Mouse (Mus musculus): ENCODE measurements at regions not wholly inside any gene's neighbourhood (a gene's known extent, or its start where the extent isn't known, plus 50 kb on each side); places are given as distances from the start of the nearest gene placed in this dataset.

GRCm38 (mm10) chr4:80002738-80003635, 830.9 kb upstream of the Tyrp1 start:
- no peak overlapping the region for H3K4me3 ChIP-seq (ENCODE audit: low read length)
- peak; percentile 100 for ATAC-seq (ENCODE audit: low FRiP score, low TSS enrichment)
- H3K4me2 ChIP-seq (replicated peaks; ENCODE audit: low read depth, low read length) = no peak overlapping the region
- 92% methylated on average over 14 of the region's 14 CpGs for WGBS
- H3K4me1 ChIP-seq (ENCODE audit: insufficient read depth, low read length) = no peaks in the 10 kb centered on the region
- no peak overlapping the region for H3K9ac ChIP-seq (replicated peaks; ENCODE audit: low read length)
- no peaks in the 10 kb centered on the region for H3K9me3 ChIP-seq (ENCODE audit: low read length)
- no peak overlapping the region for H3K27ac ChIP-seq (ENCODE audit: low read length)
- H3K27me3 ChIP-seq (ENCODE audit: insufficient read depth, low read length) = no peaks in the 10 kb centered on the region
- no peaks in the 10 kb centered on the region for H3K36me3 ChIP-seq (ENCODE audit: insufficient read depth, low read length)

DNA sequence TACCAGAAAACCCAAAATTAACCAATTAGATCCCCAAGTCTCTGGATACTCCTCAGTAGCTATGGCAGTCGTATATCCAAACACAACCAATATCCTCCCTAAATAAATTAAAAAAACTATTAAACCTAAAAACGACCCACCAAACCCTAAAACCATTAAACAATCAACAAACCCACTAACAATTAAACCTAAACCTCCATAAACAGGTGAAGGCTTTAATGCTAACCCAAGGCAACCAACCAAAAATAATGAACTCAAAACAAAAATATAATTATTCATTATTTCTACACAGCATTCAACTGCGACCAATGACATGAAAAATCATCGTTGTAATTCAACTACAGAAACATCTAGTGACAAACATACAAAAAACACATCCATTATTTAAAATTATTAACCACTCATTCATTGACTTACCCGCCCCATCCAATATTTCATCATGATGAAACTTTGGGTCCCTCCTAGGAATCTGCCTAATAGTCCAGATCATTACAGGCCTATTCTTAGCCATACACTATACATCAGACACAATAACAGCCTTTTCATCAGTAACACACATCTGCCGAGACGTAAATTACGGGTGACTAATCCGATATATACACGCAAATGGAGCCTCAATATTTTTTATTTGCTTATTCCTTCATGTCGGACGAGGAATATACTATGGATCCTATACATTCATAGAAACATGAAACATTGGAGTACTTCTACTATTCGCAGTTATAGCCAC, 830.1 kb upstream of the Tyrp1 start:
- ATAC-seq (ENCODE audit: low FRiP score, low TSS enrichment) = peak; percentile 95
- Histone ChIP-seq H3K4me1 (ENCODE audit: insufficient read depth, low read length) (no peaks in the 10 kb centered on the region), H3K27ac (ENCODE audit: low read length) (no peak overlapping the region), H3K27me3 (ENCODE audit: insufficient read depth, low read length) (no peaks in the 10 kb centered on the region), H3K4me3 (ENCODE audit: low read length) (no peak overlapping the region), H3K4me2 (replicated peaks; ENCODE audit: low read depth, low read length) (no peak overlapping the region), H3K9ac (replicated peaks; ENCODE audit: low read length) (no peak overlapping the region), H3K36me3 (ENCODE audit: insufficient read depth, low read length) (no peaks in the 10 kb centered on the region), H3K9me3 (ENCODE audit: low read length) (no peaks in the 10 kb centered on the region)
- 85% methylated on average over 13 of the region's 13 CpGs for WGBS

GRCm38 (mm10) chr4:80004366-80004700, 829.6 kb upstream of the Tyrp1 start:
- 82% methylated on average over 4 of the region's 4 CpGs for WGBS
- H3K9me3 ChIP-seq (ENCODE audit: low read length) = no peaks in the 10 kb centered on the region
- no peak for ATAC-seq (ENCODE audit: low FRiP score, low TSS enrichment)

GRCm38 (mm10) chr4:80004788-80005187, 829.1 kb upstream of the Tyrp1 start:
- no peak overlapping the region for H3K4me2 ChIP-seq (replicated peaks; ENCODE audit: low read depth, low read length)
- no peaks in the 10 kb centered on the region for H3K27me3 ChIP-seq (ENCODE audit: insufficient read depth, low read length)
- ATAC-seq (ENCODE audit: low FRiP score, low TSS enrichment) = no peak
- H3K4me3 ChIP-seq (ENCODE audit: low read length) = no peak overlapping the region
- no peak overlapping the region for H3K9ac ChIP-seq (replicated peaks; ENCODE audit: low read length)
- no peaks in the 10 kb centered on the region for H3K9me3 ChIP-seq (ENCODE audit: low read length)
- no peaks in the 10 kb centered on the region for H3K36me3 ChIP-seq (ENCODE audit: insufficient read depth, low read length)
- no peak overlapping the region for H3K27ac ChIP-seq (ENCODE audit: low read length)
- WGBS = 88% methylated on average over 4 of the region's 4 CpGs
- H3K4me1 ChIP-seq (ENCODE audit: insufficient read depth, low read length) = no peaks in the 10 kb centered on the region

More at GRCm38 (mm10) chr4:80004366-80004700, 829.6 kb upstream of the Tyrp1 start:
- Histone ChIP-seq H3K4me3 (ENCODE audit: low read length) (no peak overlapping the region), H3K4me2 (replicated peaks; ENCODE audit: low read depth, low read length) (no peak overlapping the region), H3K27ac (ENCODE audit: low read length) (no peak overlapping the region), H3K27me3 (ENCODE audit: insufficient read depth, low read length) (no peaks in the 10 kb centered on the region), H3K4me1 (ENCODE audit: insufficient read depth, low read length) (no peaks in the 10 kb centered on the region), H3K36me3 (ENCODE audit: insufficient read depth, low read length) (no peaks in the 10 kb centered on the region), H3K9ac (replicated peaks; ENCODE audit: low read length) (no peak overlapping the region)

DNA sequence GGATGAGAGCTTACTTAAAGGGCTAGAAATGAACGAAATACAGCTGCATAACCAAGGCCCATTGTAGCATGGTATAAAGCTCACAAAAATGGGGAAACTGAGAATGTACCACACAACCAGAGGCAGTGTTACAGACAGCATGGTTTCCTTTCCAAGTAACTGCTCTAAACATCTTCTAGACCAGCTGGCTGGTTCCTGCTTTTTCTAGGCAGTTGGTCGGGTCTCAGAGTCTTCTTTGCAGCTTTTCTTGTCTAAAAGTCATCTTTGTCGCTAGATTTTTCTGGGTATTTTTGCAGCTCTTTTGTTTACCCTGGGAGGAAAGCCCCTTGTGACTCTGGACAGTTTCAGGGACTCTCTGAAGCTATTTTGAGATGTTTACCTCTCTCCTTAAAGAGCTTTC, 806.0 kb upstream of the Tyrp1 start:
- Histone ChIP-seq H3K9me3 (ENCODE audit: low read length) (no peaks in the 10 kb centered on the region), H3K9ac (replicated peaks; ENCODE audit: low read length) (no peak overlapping the region), H3K4me3 (ENCODE audit: low read length) (no peak overlapping the region), H3K4me1 (ENCODE audit: insufficient read depth, low read length) (no peaks in the 10 kb centered on the region), H3K27ac (ENCODE audit: low read length) (no peak overlapping the region), H3K27me3 (ENCODE audit: insufficient read depth, low read length) (no peaks in the 10 kb centered on the region), H3K36me3 (ENCODE audit: insufficient read depth, low read length) (no peaks in the 10 kb centered on the region), H3K4me2 (replicated peaks; ENCODE audit: low read depth, low read length) (no peak overlapping the region)
- ATAC-seq (ENCODE audit: low FRiP score, low TSS enrichment) = no peak
- WGBS = 73% methylated on average over 3 of the region's 3 CpGs

GRCm38 (mm10) chr4:80047956-80048355, 786.0 kb upstream of the Tyrp1 start:
- H3K4me3 ChIP-seq (ENCODE audit: low read length) = no peak overlapping the region
- no peak for ATAC-seq (ENCODE audit: low FRiP score, low TSS enrichment)
- no peaks in the 10 kb centered on the region for H3K36me3 ChIP-seq (ENCODE audit: insufficient read depth, low read length)
- H3K9ac ChIP-seq (replicated peaks; ENCODE audit: low read length) = no peak overlapping the region
- H3K27me3 ChIP-seq (ENCODE audit: insufficient read depth, low read length) = no peaks in the 10 kb centered on the region
- H3K27ac ChIP-seq (ENCODE audit: low read length) = no peak overlapping the region
- H3K4me1 ChIP-seq (ENCODE audit: insufficient read depth, low read length) = no peaks in the 10 kb centered on the region
- WGBS = 72% methylated on average over 6 of the region's 6 CpGs
- no peak overlapping the region for H3K4me2 ChIP-seq (replicated peaks; ENCODE audit: low read depth, low read length)
- H3K9me3 ChIP-seq (ENCODE audit: low read length) = no peaks in the 10 kb centered on the region
